Mouse (Mus musculus) myocyte (in vitro differentiated cells): ENCODE results near the gene Myo15b.

Source experiments
- CEBPB ChIP-seq: IDR thresholded peaks from 2 replicates; pipeline ENCODE4 v1.6.1; 2011; ENCODE audit warnings: mild to moderate bottlenecking, moderate library complexity; ENCODE audit not compliant: poor library complexity, insufficient read depth, severe bottlenecking
- E2F4 ChIP-seq: IDR thresholded peaks from one replicate; pipeline ENCODE4 v1.6.1; 2011; ENCODE audit warnings: mild to moderate bottlenecking, control low read depth, moderate library complexity; ENCODE audit not compliant: insufficient read depth
- MAX ChIP-seq: IDR thresholded peaks from one replicate; pipeline ENCODE4 v1.6.1; 2011; ENCODE audit warnings: low read depth, mild to moderate bottlenecking, control low read depth
- MYOD1 ChIP-seq, 3 experiments: IDR thresholded peaks; one replicate each; pipeline ENCODE4 v1.6.1; 2011; ENCODE audit warnings: control low read depth in 2 of 3, low read depth in 2 of 3, mild to moderate bottlenecking in 2 of 3, moderate library complexity in 1 of 3; ENCODE audit not compliant: insufficient read length in 2 of 3, control insufficient read depth in 1 of 3
- MYOG ChIP-seq, 3 experiments: IDR thresholded peaks; one replicate each; pipeline ENCODE4 v1.6.1; 2011; ENCODE audit warnings: control low read depth in 2 of 3, low read depth in 2 of 3, mild to moderate bottlenecking in 2 of 3; ENCODE audit not compliant: insufficient read length in 2 of 3, control insufficient read depth in 1 of 3, insufficient read depth in 1 of 3
- POLR2A ChIP-seq: IDR thresholded peaks from one replicate; pipeline ENCODE4 v1.6.1; 2011; ENCODE audit warnings: low read depth, mild to moderate bottlenecking, control low read depth, moderate library complexity; ENCODE audit not compliant: insufficient read length
- POLR2AphosphoS2 ChIP-seq: IDR thresholded peaks from one replicate; pipeline ENCODE4 v1.6.1; 2011; ENCODE audit warnings: low read depth, control low read depth; ENCODE audit not compliant: insufficient read length
- SRF ChIP-seq: IDR thresholded peaks from one replicate; pipeline ENCODE4 v1.6.1; 2011; ENCODE audit warnings: low read depth; ENCODE audit not compliant: control insufficient read depth, insufficient read length
- TCF12 ChIP-seq: IDR thresholded peaks from one replicate; pipeline ENCODE4 v1.6.1; 2011; ENCODE audit warnings: mild to moderate bottlenecking, control low read depth; ENCODE audit not compliant: poor library complexity, insufficient read depth, severe bottlenecking
- TCF3 ChIP-seq: IDR thresholded peaks from one replicate; pipeline ENCODE4 v1.6.1; 2011; ENCODE audit warnings: low read depth, control low read depth; ENCODE audit not compliant: insufficient read length
- USF1 ChIP-seq: IDR thresholded peaks from one replicate; pipeline ENCODE4 v1.6.1; 2011; ENCODE audit warnings: low read depth, mild to moderate bottlenecking, control low read depth, moderate library complexity

DNA sequence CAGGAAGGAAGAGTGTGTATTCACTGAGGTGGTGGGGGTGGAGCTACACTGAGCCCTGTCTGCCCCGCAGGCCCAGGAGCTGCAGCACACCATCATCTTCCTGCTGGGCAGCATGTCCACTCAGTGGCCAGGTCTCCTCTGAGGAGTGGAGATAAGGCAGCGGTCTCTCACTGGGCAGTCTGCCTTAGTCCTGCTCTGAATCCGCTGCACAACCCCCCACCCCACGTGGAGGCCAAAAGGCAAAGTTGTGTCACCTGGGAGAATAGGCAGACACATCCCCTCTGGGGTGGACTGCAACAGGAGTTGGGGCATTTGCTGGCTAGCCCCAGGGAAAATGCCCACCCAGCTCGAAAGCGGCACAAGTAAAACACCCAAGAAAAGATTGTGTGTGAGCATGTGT is 34.0 kb downstream of the Myo15b start:
- TF ChIP-seq POLR2A (no peak), TCF12 (no peak), E2F4 (no peak), MAX (no peak), POLR2AphosphoS2 (no peak), MYOD1 (IDR thresholded peaks at IDR 0.05; ENCODE audit: control insufficient read depth in 1 of 3, insufficient read length in 2 of 3, low read depth in 2 of 3) (no peak), CEBPB (no peak), SRF (no peak), MYOG (IDR thresholded peaks at IDR 0.05; ENCODE audit: control insufficient read depth in 1 of 3, insufficient read depth in 1 of 3, insufficient read length in 2 of 3, low read depth in 2 of 3) (no peak), TCF3 (no peak), USF1 (no peak)
